Mouse (Mus musculus): ENCODE measurements around the gene Rap1b. TPM values are rescaled to one million over a fixed set of nuclear protein-coding genes. Genes with fewer than 3 reads are reported as not detected.
A peak's percentile ranks its signal among the peaks of the same experiment; 100 is the strongest.

Gene Rap1b
- polyA plus RNA-seq, 1 experiment from 2014 or later = 132 TPM

DNA sequence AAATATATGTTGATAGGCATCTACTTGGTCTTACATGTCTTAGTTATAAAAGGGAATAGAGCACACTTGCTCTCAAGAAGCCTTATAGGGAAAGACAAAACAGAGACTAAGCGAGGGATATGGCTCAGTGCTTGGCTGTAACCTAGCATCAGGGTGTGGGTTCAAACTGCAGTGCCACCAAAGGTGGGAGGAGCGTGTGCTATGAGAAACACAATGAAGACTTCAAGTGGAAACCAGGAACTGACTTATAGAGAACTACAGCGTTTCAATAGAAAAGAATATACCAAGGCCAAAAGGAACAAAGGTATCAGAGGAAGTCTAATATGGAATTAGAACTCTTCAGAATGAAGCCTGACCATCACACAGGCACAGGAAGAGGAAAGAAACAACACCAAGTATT, 15.0 kb downstream of the Rap1b start:
- no peak for ATAC-seq
- Histone ChIP-seq H3K27me3 (replicated peaks; ENCODE audit: control insufficient read depth, insufficient read depth, low read length) (no peaks in the 10 kb centered on the region), H3K4me3 (ENCODE audit: low read depth, low read length) (no peak overlapping the region), H3K9ac (ENCODE audit: low read depth, low read length) (no peak overlapping the region), H3K9me3 (ENCODE audit: control insufficient read depth) (no peaks in the 10 kb centered on the region), H3K27ac (ENCODE audit: low read depth, low read length) (no peak overlapping the region), H3K4me2 (replicated peaks; ENCODE audit: low read depth) (no peak overlapping the region), H3K36me3 (ENCODE audit: control insufficient read depth, insufficient read depth) (no peaks in the 10 kb centered on the region), H3K4me1 (replicated peaks; ENCODE audit: control insufficient read depth, insufficient read depth, low read length) (0 out of 2 replicates have a peak, but pooled peaks cover 2% of the 10 kb centered on the region)
- TF ChIP-seq CTCF (IDR thresholded peaks at IDR 0.05; ENCODE audit: low read depth) = no peak
- 75% methylated on average over 3 of the region's 3 CpGs for WGBS

GRCm38 (mm10) chr10:117829472-117830155, 16.2 kb downstream of the Rap1b start:
- Histone ChIP-seq H3K27me3 (replicated peaks; ENCODE audit: control insufficient read depth, insufficient read depth, low read length) (no peaks in the 10 kb centered on the region), H3K36me3 (ENCODE audit: control insufficient read depth, insufficient read depth) (no peaks in the 10 kb centered on the region), H3K9ac (ENCODE audit: low read depth, low read length) (no peak overlapping the region), H3K4me2 (replicated peaks; ENCODE audit: low read depth) (no peak overlapping the region), H3K27ac (ENCODE audit: low read depth, low read length) (no peak overlapping the region), H3K4me3 (ENCODE audit: low read depth, low read length) (no peak overlapping the region), H3K9me3 (ENCODE audit: control insufficient read depth) (no peaks in the 10 kb centered on the region), H3K4me1 (replicated peaks; ENCODE audit: control insufficient read depth, insufficient read depth, low read length) (0 out of 2 replicates have a peak, but pooled peaks cover 6% of the 10 kb centered on the region)
- no peak for TF ChIP-seq CTCF (IDR thresholded peaks at IDR 0.05; ENCODE audit: low read depth)
- WGBS = 82% methylated on average over 7 of the region's 7 CpGs
- ATAC-seq = no peak

GRCm38 (mm10) chr10:117829022-117829421, 16.8 kb downstream of the Rap1b start:
- Histone ChIP-seq H3K4me2 (replicated peaks; ENCODE audit: low read depth) (no peak overlapping the region), H3K4me3 (ENCODE audit: low read depth, low read length) (no peak overlapping the region), H3K27me3 (replicated peaks; ENCODE audit: control insufficient read depth, insufficient read depth, low read length) (no peaks in the 10 kb centered on the region), H3K27ac (ENCODE audit: low read depth, low read length) (no peak overlapping the region), H3K36me3 (ENCODE audit: control insufficient read depth, insufficient read depth) (no peaks in the 10 kb centered on the region), H3K4me1 (replicated peaks; ENCODE audit: control insufficient read depth, insufficient read depth, low read length) (0 out of 2 replicates have a peak, but pooled peaks cover 6% of the 10 kb centered on the region), H3K9ac (ENCODE audit: low read depth, low read length) (no peak overlapping the region), H3K9me3 (ENCODE audit: control insufficient read depth) (no peaks in the 10 kb centered on the region)
- WGBS = 51% methylated on average over 4 of the region's 4 CpGs
- no peak for ATAC-seq
- no peak for TF ChIP-seq CTCF (IDR thresholded peaks at IDR 0.05; ENCODE audit: low read depth)

GRCm38 (mm10) chr10:117828536-117828935, 17.3 kb downstream of the Rap1b start:
- Histone ChIP-seq H3K9ac (ENCODE audit: low read depth, low read length) (no peak overlapping the region), H3K4me2 (replicated peaks; ENCODE audit: low read depth) (0 out of 2 replicates have a peak overlapping the region, but pooled peaks have one; percentile 4), H3K9me3 (ENCODE audit: control insufficient read depth) (no peaks in the 10 kb centered on the region), H3K4me1 (replicated peaks; ENCODE audit: control insufficient read depth, insufficient read depth, low read length) (0 out of 2 replicates have a peak, but pooled peaks cover 6% of the 10 kb centered on the region), H3K27me3 (replicated peaks; ENCODE audit: control insufficient read depth, insufficient read depth, low read length) (no peaks in the 10 kb centered on the region), H3K36me3 (ENCODE audit: control insufficient read depth, insufficient read depth) (peaks cover 4% of the 10 kb centered on the region; the same call in 1 of the 2 replicates), H3K27ac (ENCODE audit: low read depth, low read length) (no peak overlapping the region), H3K4me3 (ENCODE audit: low read depth, low read length) (no peak overlapping the region)
- TF ChIP-seq CTCF (IDR thresholded peaks at IDR 0.05; ENCODE audit: low read depth) = no peak
- WGBS = 40% methylated on average over 4 of the region's 4 CpGs
- no peak for ATAC-seq

GRCm38 (mm10) chr10:117824647-117825046, 21.2 kb downstream of the Rap1b start:
- no peak overlapping the region for H3K4me3 ChIP-seq (ENCODE audit: low read depth, low read length)
- H3K36me3 ChIP-seq (ENCODE audit: control insufficient read depth, insufficient read depth) = peaks cover 34% of the 10 kb centered on the region
- 28% methylated on average over 4 of the region's 4 CpGs for WGBS
- peak; percentile 75 for ATAC-seq
- no peak for TF ChIP-seq CTCF (IDR thresholded peaks at IDR 0.05; ENCODE audit: low read depth)
- H3K27me3 ChIP-seq (replicated peaks; ENCODE audit: control insufficient read depth, insufficient read depth, low read length) = no peaks in the 10 kb centered on the region
- H3K9me3 ChIP-seq (ENCODE audit: control insufficient read depth) = no peaks in the 10 kb centered on the region
- 0 out of 2 replicates have a peak overlapping the region, but pooled peaks have one; percentile 18 for H3K4me2 ChIP-seq (replicated peaks; ENCODE audit: low read depth)
- H3K9ac ChIP-seq (ENCODE audit: low read depth, low read length) = no peak overlapping the region
- H3K4me1 ChIP-seq (replicated peaks; ENCODE audit: control insufficient read depth, insufficient read depth, low read length) = 0 out of 2 replicates have a peak, but pooled peaks cover 4% of the 10 kb centered on the region
- peak overlapping the region; percentile 61 for H3K27ac ChIP-seq (ENCODE audit: low read depth, low read length)

- 0 out of 2 replicates have a peak overlapping the region, but pooled peaks have one; percentile 18 for H3K4me2 ChIP-seq (replicated peaks; ENCODE audit: low read depth)
- H3K9ac ChIP-seq (ENCODE audit: low read depth, low read length) = no peak overlapping the region
- H3K4me1 ChIP-seq (replicated peaks; ENCODE audit: control insufficient read depth, insufficient read depth, low read length) = 0 out of 2 replicates have a peak, but pooled peaks cover 4% of the 10 kb centered on the region
- H3K4me3 ChIP-seq (ENCODE audit: low read depth, low read length) = no peak overlapping the region
- H3K27ac ChIP-seq (ENCODE audit: low read depth, low read length) = peak overlapping the region; percentile 61
- peak; percentile 71 for TF ChIP-seq CTCF (IDR thresholded peaks at IDR 0.05; ENCODE audit: low read depth)
- no peaks in the 10 kb centered on the region for H3K27me3 ChIP-seq (replicated peaks; ENCODE audit: control insufficient read depth, insufficient read depth, low read length)
- 34% methylated on average over 4 of the region's 4 CpGs for WGBS
- peaks cover 39% of the 10 kb centered on the region for H3K36me3 ChIP-seq (ENCODE audit: control insufficient read depth, insufficient read depth)
- ATAC-seq = peak; percentile 84
- no peaks in the 10 kb centered on the region for H3K9me3 ChIP-seq (ENCODE audit: control insufficient read depth)
Observed at GRCm38 (mm10) chr10:117824139-117824538, 21.7 kb downstream of the Rap1b start.

Data from intestine, postnatal 0 days (tissue).